Mouse (Mus musculus) forebrain, embryonic 14.5 days (tissue): ENCODE measurements at regions not wholly inside any gene's neighbourhood (a gene's known extent, or its start where the extent isn't known, plus 50 kb on each side); places are given as distances from the start of the nearest gene placed in this dataset.

Experiments
- ATAC-seq: fragments of 200-750 bp; cut with Nextera tagmentation; 2 replicates; pipeline ENCODE4 v1.8.0; 2017; ENCODE audit warnings: mild to moderate bottlenecking, moderate library complexity
- DNase-seq: peaks from one replicate; pipeline ENCODE4 v3.0.0-alpha.2; 2015; ENCODE audit warnings: low spot score
- H3K27ac ChIP-seq: fragments of 300-500 bp; sonication (generic); 2 replicates; pipeline ENCODE4 v1.5.1; 2014; ENCODE audit warnings: low read depth, mild to moderate bottlenecking, control low read depth, low read length, moderate library complexity
- H3K27me3 ChIP-seq: fragments of 300-500 bp; sonication (generic); replicated peaks from 2 replicates; pipeline ENCODE4 v1.6.1; 2014; ENCODE audit warnings: low read length, control low read depth, mixed read lengths; ENCODE audit not compliant: control insufficient read depth, insufficient read depth
- H3K36me3 ChIP-seq: fragments of 300-500 bp; sonication (generic); 2 replicates; pipeline ENCODE4 v1.6.1; 2014; ENCODE audit warnings: low read length, control low read depth; ENCODE audit not compliant: control insufficient read depth, insufficient read depth
- H3K4me1 ChIP-seq: fragments of 300-500 bp; sonication (generic); 2 replicates; pipeline ENCODE4 v1.6.1; 2014; ENCODE audit warnings: antibody characterized with exemption, low read length, control low read depth; ENCODE audit not compliant: control insufficient read depth, insufficient read depth
- H3K4me2 ChIP-seq: fragments of 300-500 bp; sonication (generic); 2 replicates; pipeline ENCODE4 v1.6.1; 2014; ENCODE audit warnings: mild to moderate bottlenecking, control low read depth, low read length
- H3K4me3 ChIP-seq: fragments of 300-500 bp; sonication (generic); 2 replicates; pipeline ENCODE4 v1.5.1; 2014; ENCODE audit warnings: low read depth, low read length, control low read depth
- H3K9ac ChIP-seq: fragments of 300-500 bp; sonication (generic); 2 replicates; pipeline ENCODE4 v1.6.1; 2014; ENCODE audit warnings: mild to moderate bottlenecking, low read length, control low read depth, moderate library complexity
- H3K9me3 ChIP-seq: fragments of 300-500 bp; sonication (generic); replicated peaks from 2 replicates; pipeline ENCODE4 v1.6.1; 2016; ENCODE audit warnings: low read length, control low read depth, mixed read lengths; ENCODE audit not compliant: control insufficient read depth
- WGBS: fragments of 180-500 bp; shearing (Covaris S2); extraction: QIAGEN DNeasy Blood & Tissue Kit; methylation state at CpG from one replicate; pipeline ENCODE4 v1.1.7; 2014; 5-methylcytosine and 5-hydroxymethylcytosine counted together

DNA sequence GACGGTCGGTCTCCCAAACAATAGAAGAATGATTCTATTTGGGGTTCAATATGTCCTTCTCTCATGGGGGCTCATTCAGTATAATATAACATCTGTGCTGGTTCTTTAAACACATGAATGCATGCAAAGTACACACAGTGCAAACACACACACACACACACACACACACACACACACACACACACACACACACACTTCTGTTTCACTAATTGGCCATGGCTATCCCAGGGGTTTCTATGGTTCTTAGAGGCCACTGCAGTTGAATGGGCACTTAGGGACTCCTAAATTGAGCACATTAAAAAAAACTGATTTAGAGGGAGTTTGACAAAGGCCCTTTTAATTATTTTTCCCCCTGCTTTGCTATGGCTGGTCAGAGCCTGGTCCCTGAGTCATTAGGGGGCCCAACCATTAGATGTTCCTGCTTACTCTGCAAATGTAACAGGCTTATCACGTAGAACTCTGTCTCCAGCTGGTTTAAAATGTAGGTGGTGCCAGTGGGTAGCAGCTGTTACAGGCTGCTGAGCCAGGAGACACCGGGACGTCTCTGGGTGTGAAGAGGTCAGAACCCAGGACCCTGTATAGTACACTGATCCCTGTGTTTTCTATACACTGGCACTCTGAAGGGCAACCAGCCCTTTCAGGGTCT is 82.1 kb upstream of the Tab2 start:
- Histone ChIP-seq H3K4me2 (peak overlapping the region; percentile 31), H3K4me3 (no peak overlapping the region), H3K27ac (peak overlapping the region; percentile 90), H3K4me1 (peaks cover 30% of the 10 kb centered on the region), H3K36me3 (no peaks in the 10 kb centered on the region), H3K9ac (no peak overlapping the region; the same call in 1 of the 2 replicates), H3K9me3 (no peaks in the 10 kb centered on the region), H3K27me3 (no peaks in the 10 kb centered on the region)
- WGBS, result 3% methylated on average over 5 of the region's 5 CpGs
- peak; percentile 82 for DNase-seq
- peak; percentile 84 for ATAC-seq

DNA sequence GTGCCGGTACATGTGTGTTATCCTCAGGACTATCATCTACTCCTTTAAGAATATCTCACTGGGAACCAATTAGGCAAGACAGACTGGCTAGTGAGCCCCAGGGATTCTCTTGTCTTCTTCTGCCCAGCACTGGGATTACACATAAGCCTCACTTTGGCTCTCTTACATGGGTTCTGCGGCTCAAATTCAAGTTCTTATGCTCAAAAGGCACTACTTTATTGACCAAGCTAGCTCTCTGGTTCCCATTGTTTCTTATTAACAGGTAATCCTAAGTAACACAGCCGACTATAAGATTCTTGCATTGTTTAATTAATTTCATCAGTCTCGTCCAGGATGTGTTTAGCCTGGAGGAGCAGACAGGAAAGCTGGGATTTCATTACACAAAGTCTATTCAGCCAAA is 80.3 kb upstream of the Tab2 start:
- Histone ChIP-seq H3K4me1 (peaks cover 26% of the 10 kb centered on the region), H3K4me3 (no peak overlapping the region), H3K4me2 (no peak overlapping the region), H3K9ac (no peak overlapping the region), H3K27ac (no peak overlapping the region), H3K27me3 (no peaks in the 10 kb centered on the region), H3K36me3 (no peaks in the 10 kb centered on the region), H3K9me3 (no peaks in the 10 kb centered on the region)
- 54% methylated on average over 4 of the region's 4 CpGs for WGBS
- ATAC-seq (no peak), DNase-seq (no peak)

- Histone ChIP-seq H3K9me3 (no peaks in the 10 kb centered on the region), H3K4me3 (no peak overlapping the region), H3K36me3 (no peaks in the 10 kb centered on the region), H3K4me2 (no peak overlapping the region), H3K27me3 (no peaks in the 10 kb centered on the region), H3K27ac (no peak overlapping the region), H3K4me1 (peaks cover 26% of the 10 kb centered on the region), H3K9ac (no peak overlapping the region)
- 16% methylated on average over 1 of the region's 1 CpGs for WGBS
- ATAC-seq (no peak), DNase-seq (peak; percentile 57)
These were observed 79.3 kb upstream of the Tab2 start for GRCm38 (mm10) chr10:8035310-8035709.

DNA sequence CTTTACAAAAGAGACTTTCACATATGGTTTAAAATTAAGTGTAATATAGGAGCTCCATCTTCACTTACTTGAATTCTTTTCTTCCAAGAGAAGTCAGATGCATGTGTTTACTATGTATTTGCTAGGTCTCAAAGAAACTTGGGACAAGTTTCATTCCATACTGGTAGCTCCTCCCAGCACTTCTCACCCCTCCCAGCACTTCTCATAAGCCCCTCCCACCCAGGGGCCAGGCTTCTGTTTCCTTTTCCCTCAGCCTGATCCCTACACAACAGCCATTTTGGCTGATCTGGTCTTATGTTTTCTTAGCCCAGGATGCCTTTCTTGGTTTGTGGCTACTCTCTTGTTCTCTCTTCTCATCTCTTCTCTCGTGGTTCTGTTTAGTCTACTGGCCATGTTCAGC is 76.2 kb upstream of the Tab2 start:
- Histone ChIP-seq H3K27ac (no peak overlapping the region), H3K4me3 (no peak overlapping the region), H3K36me3 (no peaks in the 10 kb centered on the region), H3K27me3 (no peaks in the 10 kb centered on the region), H3K4me1 (peaks cover 9% of the 10 kb centered on the region), H3K9me3 (no peaks in the 10 kb centered on the region), H3K4me2 (no peak overlapping the region), H3K9ac (no peak overlapping the region)
- ATAC-seq (no peak), DNase-seq (no peak)
- 89% methylated on average over 1 of the region's 1 CpGs for WGBS

DNA sequence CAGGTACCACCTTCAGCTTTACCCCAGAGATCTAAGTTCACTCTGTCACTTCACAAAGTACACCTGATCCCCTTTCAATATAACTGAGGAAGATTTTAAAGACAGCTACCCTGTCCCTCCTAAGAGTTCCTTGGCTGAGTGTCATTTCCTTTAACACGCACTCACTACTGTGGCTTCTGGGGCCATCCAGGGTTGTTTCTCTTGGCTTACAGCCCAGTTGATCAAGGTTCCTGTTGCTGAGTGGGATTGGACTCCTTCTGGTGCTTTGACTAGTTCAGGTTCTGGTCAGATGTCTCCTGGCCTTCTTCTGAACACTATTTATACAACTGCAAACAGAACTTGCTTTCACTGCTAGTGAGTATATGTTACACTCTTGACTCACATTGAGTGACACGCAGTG is 72.8 kb upstream of the Tab2 start:
- H3K4me2 ChIP-seq, result no peak overlapping the region
- no peak overlapping the region for H3K9ac ChIP-seq
- no peak overlapping the region for H3K27ac ChIP-seq
- no peaks in the 10 kb centered on the region for H3K9me3 ChIP-seq
- DNase-seq (no peak), ATAC-seq (no peak)
- no peak overlapping the region for H3K4me3 ChIP-seq
- H3K36me3 ChIP-seq, result no peaks in the 10 kb centered on the region
- 79% methylated on average over 2 of the region's 2 CpGs for WGBS
- peaks cover 3% of the 10 kb centered on the region; the same call in 1 of the 2 replicates for H3K4me1 ChIP-seq
- H3K27me3 ChIP-seq, result no peaks in the 10 kb centered on the region

GRCm38 (mm10) chr10:8027023-8027422 is 71.0 kb upstream of the Tab2 start:
- H3K4me1 ChIP-seq, result peaks cover 3% of the 10 kb centered on the region; the same call in 1 of the 2 replicates
- DNase-seq (peak; percentile 80), ATAC-seq (peak; percentile 60; the same call in 1 of the 2 replicates)
- no peaks in the 10 kb centered on the region for H3K27me3 ChIP-seq
- H3K4me3 ChIP-seq, result no peak overlapping the region
- H3K36me3 ChIP-seq, result no peaks in the 10 kb centered on the region
- 2% methylated on average over 6 of the region's 6 CpGs for WGBS
- no peak overlapping the region for H3K27ac ChIP-seq
- no peaks in the 10 kb centered on the region for H3K9me3 ChIP-seq
- H3K4me2 ChIP-seq, result no peak overlapping the region
- H3K9ac ChIP-seq, result no peak overlapping the region

DNA sequence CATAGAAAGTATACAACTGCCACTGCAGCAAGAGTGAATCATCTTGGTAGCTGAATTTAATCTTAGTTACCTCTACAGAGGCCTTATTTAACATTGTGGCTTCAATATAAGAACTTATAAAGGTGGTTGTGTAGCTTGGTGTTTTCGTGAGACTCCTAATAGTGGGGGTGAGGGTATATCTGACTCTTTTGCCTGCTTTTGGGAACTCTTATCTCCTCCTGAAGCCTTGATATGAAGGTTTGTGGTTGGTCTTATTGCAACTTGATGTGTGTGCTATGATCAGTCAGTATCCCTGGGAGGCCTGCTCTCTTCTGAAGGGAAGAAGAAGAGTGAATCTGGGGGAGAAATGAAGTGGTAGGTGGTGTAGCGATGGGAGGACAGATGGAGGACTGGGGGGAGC is 67.7 kb upstream of the Tab2 start:
- Histone ChIP-seq H3K4me1 (peaks cover 3% of the 10 kb centered on the region; the same call in 1 of the 2 replicates), H3K9me3 (no peaks in the 10 kb centered on the region), H3K9ac (no peak overlapping the region), H3K36me3 (no peaks in the 10 kb centered on the region), H3K27me3 (no peaks in the 10 kb centered on the region), H3K27ac (no peak overlapping the region), H3K4me2 (no peak overlapping the region), H3K4me3 (no peak overlapping the region)
- ATAC-seq (no peak), DNase-seq (no peak)
- 93% methylated on average over 2 of the region's 2 CpGs for WGBS

GRCm38 (mm10) chr10:8021971-8022370 is 65.9 kb upstream of the Tab2 start:
- H3K4me3 ChIP-seq, result no peak overlapping the region
- ATAC-seq, result no peak
- H3K27ac ChIP-seq, result no peak overlapping the region
- WGBS, result 92% methylated on average over 1 of the region's 1 CpGs
- no peak for DNase-seq
- H3K9ac ChIP-seq, result no peak overlapping the region
- H3K9me3 ChIP-seq, result no peaks in the 10 kb centered on the region
- H3K36me3 ChIP-seq, result no peaks in the 10 kb centered on the region
- peaks cover 3% of the 10 kb centered on the region; the same call in 1 of the 2 replicates for H3K4me1 ChIP-seq
- H3K27me3 ChIP-seq, result no peaks in the 10 kb centered on the region
- no peak overlapping the region for H3K4me2 ChIP-seq

DNA sequence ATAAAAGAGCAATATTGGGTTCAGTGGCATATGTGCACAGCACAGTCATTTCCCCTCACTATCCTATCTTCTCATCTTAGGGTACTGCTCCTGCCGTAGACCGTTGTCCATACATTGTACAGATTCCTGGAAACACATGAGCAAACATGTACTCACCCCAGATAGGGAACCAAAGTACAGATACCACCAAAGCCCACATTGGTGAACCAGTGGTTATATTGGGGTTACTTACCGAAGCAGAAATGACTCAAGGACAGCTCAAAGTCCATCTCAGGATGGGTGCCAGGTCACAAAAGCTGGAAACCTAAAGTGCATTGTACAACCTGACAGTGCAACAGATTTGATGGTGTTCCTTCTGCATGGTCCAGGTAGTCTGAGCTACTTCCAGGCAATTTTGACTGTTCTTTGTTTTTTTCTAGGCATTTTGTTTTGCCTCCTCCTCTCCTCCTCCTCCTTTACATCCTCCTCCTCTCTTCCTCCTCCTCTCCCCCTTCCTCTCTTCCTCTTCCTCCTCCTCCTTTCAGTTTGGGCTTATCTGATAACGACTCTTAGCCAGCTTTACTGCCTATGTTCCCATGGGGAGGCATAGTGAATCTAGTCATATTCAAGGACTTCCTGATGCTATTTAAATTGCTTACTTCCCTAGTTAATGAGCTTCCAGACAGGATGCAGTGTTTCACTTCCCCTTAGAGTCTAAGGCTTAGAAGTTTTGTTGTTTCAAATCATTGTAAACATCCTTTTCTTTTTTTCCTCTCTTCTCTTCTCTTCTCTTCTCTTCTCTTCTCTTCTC is 65.1 kb upstream of the Tab2 start:
- H3K9me3 ChIP-seq, result no peaks in the 10 kb centered on the region
- ATAC-seq, result no peak
- H3K36me3 ChIP-seq, result no peaks in the 10 kb centered on the region
- H3K4me3 ChIP-seq, result no peak overlapping the region
- H3K4me1 ChIP-seq, result no peaks in the 10 kb centered on the region
- no peak overlapping the region for H3K4me2 ChIP-seq
- H3K27ac ChIP-seq, result no peak overlapping the region
- H3K9ac ChIP-seq, result no peak overlapping the region
- DNase-seq, result no peak
- H3K27me3 ChIP-seq, result no peaks in the 10 kb centered on the region
- 73% methylated on average over 4 of the region's 4 CpGs for WGBS
